Mouse (Mus musculus) left cerebral cortex, postnatal 25 days (tissue): ENCODE data around the gene Dck. TPM values are rescaled to one million over a fixed set of nuclear protein-coding genes. Genes with fewer than 3 reads are reported as not detected.
"Not testable (repeated sequence)": the region's sequence is repeated elsewhere in the genome, so short reads cannot be mapped to it uniquely, and the experiment has no call there.

Experiments
- DNase-seq, 2 experiments: peaks; one replicate each; pipeline ENCODE4 v3.0.0; 2022; ENCODE audit warnings: low spot score in 2 of 2, mixed read lengths in 1 of 2
- intact Hi-C: fragments of 180-260 bp; cut with DNase I; formaldehyde crosslinking; loops from one replicate; pipeline ENCODE4 v1.15.1; 2025
- total RNA-seq, 2 experiments: library from RNA; stranded (reverse); gene quantifications; 2 replicates each; pipeline ENCODE4 v1.2.3; 2021

Dck gene
- 10 to 100 TPM; 16.5 to 17.6 TPM for total RNA-seq

GRCm38 (mm10) chr5:88764987-88765481 lies at the start of gene Dck:
Dck (plus strand) TSS chr5:88764996.
- DNase-seq = peak; percentile 94 to 98
- intact Hi-C loops = loop anchor here (1.0 to 5.0 kb wide), 2 partner anchors 45 to 88 kb away; partner anchors contain the start of genes Grsf1 and Mob1b

GRCm38 (mm10) chr5:88716983-88717382 lies 47.8 kb upstream of the Dck start:
- intact Hi-C loops = no loop called here

DNA sequence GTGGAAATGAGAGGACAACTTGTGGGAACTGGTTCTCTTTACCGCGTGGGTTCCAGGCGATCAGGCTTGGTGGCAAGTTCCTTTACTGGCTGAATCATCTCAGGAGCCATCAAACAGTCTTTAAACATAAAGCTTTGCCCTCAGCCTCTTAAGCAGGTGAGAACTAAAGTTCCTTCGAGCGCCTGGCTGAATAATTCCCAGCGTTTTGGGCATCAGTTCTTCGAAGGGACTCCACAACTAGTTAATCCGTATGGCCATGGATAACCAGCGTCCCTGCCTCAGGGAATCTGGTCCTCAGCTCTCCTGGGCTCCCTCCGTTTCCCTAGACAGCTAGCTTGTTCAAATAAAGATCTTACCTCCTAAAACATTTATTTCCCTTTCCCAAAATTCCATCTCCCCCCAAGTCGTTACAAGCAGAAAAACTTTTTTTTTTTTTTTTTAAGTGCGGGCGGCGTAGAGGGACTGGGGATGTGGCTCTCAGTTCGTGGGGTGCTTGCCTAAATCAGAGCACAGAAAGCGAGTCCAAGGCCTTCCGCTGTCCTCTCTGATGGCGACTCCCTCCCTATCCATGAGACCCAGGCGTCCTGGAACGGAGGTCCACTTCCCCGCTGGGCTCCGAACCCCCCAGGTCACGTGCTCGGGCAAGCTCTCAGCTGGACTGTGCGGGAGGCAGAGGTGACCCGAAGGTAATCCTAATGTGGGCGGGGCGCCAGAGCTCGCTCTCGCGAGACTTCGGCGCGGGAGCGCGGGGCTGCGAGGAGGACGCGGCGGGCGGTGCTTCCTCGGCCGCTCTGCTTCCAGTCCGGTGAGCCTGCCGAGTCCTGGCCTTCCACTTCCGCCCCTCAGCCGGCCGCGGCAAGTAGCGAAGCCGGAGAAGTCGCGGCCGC lies 44.4 kb upstream of the Dck start, which contains the start of gene Mob1b:
Gene Mob1b (plus strand): TSS at position 740 of the 887 bp plus-strand sequence.
- peak; percentile 96 for DNase-seq
- intact Hi-C loops = loop anchor here (1.0 kb wide), 2 partner anchors 44 kb away; partner anchors contain the start of genes Dck and Grsf1

More at GRCm38 (mm10) chr5:88716983-88717382, 47.8 kb upstream of the Dck start:
- no peak for DNase-seq

DNA sequence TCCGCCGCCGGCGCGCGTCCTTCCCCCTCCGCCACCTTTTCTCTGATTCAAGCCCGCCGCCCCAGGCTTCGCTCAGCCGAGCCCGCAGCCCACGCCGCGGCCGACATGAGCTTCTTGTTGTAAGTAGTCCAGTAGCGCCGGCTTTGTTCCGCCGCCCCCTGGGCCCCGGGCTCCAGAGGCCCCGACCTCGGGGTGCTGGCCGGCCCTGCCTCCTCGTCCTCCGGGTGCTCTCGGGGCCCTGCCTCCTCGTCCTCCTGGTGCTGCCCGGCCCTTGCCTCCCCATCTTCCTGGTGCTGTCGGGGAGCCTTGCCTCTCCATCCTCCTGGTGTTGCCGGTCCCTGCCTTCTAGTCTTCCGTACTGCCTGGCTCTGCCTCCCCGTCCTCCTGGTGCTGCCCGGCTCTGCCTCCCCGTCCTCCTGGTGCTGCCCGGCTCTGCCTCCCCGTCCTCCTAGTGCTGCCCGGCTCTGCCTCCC lies 43.8 kb upstream of the Dck start:
- DNase-seq = no peak
- intact Hi-C loops = no loop called here

DNA sequence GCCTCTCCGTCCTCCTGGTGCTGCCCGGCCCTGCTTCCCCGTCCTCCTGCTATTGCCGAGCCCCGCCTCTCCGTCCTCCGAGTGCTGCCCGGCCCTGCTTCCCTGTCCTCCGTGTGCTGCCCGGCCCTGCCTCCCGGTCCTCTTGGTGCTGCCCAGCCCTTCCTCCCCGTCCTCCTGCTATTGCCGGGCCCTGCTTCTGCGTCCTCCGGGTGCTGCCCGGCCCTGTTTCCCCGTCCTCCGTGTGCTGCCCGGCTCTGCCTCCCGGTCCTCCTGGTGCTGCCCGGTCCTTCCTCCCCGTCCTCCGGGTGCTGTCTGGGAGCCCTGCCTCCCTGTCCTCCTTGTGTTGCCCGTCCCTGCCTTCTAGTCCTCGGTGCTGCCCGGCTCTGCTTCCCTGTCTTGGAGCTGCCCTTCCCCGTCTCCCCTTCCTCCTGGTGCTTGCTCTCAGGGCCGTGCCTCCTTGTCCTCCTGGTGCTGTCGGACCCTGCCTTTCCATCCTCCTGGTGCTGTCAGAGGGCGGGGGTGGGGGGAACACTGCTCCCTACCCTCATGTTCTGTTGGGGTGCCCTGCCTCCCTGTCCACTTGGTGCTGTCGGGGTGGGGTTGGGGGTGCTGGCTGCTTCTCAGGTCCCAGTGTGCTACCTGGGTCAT lies 43.1 kb upstream of the Dck start:
- DNase-seq = peak; percentile 17 to 24
- intact Hi-C loops = no loop called here

- peak; percentile 13 to 30 for DNase-seq
- intact Hi-C loops = no loop called here
These were observed 42.6 kb upstream of the Dck start for GRCm38 (mm10) chr5:88722213-88722600.

DNA sequence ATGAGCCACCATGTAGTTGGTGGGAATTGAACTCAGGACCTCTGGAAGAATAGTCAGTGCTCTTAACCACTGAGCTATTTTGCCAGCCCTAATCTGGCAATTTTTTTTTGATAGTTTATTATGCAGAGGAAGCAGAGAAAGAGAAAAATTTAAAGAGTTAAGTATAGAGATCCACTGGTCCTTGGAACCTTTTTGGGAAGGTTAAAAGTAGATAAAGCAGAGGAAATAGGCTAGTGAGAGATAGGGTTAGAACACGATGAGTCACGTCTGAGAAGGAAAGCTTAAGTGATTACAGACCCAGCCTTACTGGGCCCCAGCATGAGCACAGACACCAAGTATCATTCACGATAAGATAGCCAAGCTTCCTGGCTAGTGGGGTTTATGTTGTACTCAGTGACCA lies 40.8 kb upstream of the Dck start:
- intact Hi-C loops = no loop called here
- no peak for DNase-seq

- no peak for DNase-seq
- intact Hi-C loops = no loop called here
These were observed 37.1 kb upstream of the Dck start for GRCm38 (mm10) chr5:88727593-88728144.

DNA sequence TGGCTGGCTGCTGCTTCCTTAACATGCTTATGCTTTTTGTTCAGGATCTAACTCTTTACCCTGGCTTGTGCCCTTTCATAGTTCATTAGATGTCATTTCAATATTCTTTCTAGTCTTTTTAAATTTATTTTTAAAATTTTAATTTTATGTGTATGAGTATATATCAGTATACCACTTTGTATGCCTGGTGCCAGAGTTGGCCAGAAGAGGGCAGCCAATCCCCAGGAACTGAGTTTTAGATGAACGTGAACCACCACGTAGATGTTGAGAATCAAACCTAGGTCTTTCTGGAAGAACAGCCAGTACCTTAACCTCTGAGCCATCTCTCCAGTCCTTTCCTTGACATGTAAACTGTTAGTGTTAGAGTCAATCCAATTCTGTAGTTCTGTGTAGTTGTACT lies 30.0 kb upstream of the Dck start:
- intact Hi-C loops = no loop called here
- DNase-seq = no peak

DNA sequence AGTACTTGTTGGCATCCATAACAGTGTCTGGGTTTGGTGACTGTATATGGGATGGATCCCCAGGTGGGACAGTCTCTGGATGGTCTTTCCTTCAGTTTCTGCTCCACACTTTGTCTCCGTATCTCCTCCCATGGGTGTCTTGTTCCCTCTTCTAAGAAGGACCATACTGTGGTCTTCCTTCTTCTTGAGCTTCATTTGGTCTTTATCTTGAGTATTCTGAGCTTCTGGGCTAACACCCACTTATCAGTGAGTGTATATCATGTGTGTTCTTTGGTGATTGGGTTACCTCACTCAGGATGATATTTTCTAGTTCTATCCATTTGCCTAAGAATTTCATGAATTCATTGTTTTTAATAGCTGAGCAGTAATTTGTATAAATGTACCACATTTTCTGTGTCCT lies 23.7 kb upstream of the Dck start:
- intact Hi-C loops, DNase-seq: not testable (repeated sequence)

GRCm38 (mm10) chr5:88747774-88748173 lies 17.0 kb upstream of the Dck start:
- DNase-seq = no peak
- intact Hi-C loops = no loop called here

GRCm38 (mm10) chr5:88753199-88753598 lies 11.6 kb upstream of the Dck start:
- intact Hi-C loops = no loop called here
- no peak for DNase-seq

GRCm38 (mm10) chr5:88762611-88763010 lies 2.2 kb upstream of the Dck start:
- intact Hi-C loops = loop anchor here (5.0 kb wide), 1 partner anchor 85 kb away; the partner anchor contains the start of gene Grsf1

DNA sequence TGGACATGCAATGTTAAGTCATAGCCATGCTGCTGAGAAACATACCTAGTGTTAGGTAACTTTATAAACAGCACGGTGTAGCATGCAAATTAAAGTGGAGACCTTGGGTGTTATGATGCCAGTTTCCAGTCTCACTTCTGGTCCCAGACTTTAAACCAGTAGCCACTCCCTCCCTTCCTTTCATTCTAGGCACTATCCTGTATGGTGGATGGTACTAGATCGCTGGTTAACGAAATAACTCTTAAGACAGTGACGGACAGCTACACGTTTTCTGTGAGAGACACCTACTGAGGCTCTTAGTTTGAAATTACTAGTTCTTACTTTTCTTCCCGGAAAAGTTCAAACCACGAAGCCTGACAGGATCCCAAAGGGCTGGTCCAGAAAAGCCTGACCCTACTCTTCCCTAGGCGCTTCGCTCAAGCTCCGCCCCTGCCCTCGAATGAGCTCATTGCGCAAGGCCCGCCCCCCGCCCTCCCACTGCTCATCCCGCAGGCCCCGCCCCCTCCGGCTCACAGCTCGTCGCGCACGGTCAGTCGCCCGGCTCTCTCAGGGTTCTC lies 288 bp upstream of the Dck start:
- intact Hi-C loops = loop anchor here (1.0 to 5.0 kb wide), 2 partner anchors 44 to 87 kb away; partner anchors contain the start of genes Grsf1 and Mob1b
- DNase-seq = no peak

More at GRCm38 (mm10) chr5:88762611-88763010, 2.2 kb upstream of the Dck start:
- DNase-seq = no peak

- DNase-seq = no peak
- intact Hi-C loops = no loop called here
These were observed 791 bp downstream of the Dck start for GRCm38 (mm10) chr5:88765587-88765986.

GRCm38 (mm10) chr5:88766121-88766520 lies 1.3 kb downstream of the Dck start:
- no peak for DNase-seq
- intact Hi-C loops = no loop called here

- no peak for DNase-seq
- intact Hi-C loops = no loop called here
These were observed 2.1 kb downstream of the Dck start for GRCm38 (mm10) chr5:88766863-88767262.

DNA sequence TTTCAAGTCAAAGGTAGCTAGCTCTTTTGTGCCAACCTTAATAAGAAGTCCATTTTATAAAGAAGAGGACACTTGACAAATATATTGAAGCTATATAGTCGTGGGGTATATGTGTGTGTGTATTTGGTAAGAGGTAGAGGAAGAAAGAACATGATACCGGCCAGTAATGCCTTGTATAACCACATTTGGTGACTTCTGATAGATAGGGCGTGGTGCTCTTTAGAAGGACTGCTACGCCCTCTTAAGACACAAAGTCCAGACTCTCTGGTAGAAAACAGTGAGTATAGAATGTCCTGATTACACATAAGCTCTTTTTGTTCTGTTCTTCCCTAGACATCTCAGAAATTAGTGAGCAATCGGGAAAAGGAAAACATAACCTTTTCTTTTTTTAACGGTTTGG lies 3.4 kb downstream of the Dck start:
- intact Hi-C loops = no loop called here
- no peak for DNase-seq

GRCm38 (mm10) chr5:88782072-88782765 lies 17.4 kb downstream of the Dck start:
- intact Hi-C loops = no loop called here
- no peak for DNase-seq
